Mouse (Mus musculus) neural tube, embryonic 14.5 days (tissue): ENCODE data around the gene S1pr3. TPM values are rescaled to one million over a fixed set of nuclear protein-coding genes. Genes with fewer than 3 reads are reported as not detected.

Experiments
- ATAC-seq: fragments of 200-750 bp; cut with Nextera tagmentation; 2 replicates; pipeline ENCODE4 v1.8.0; 2017; ENCODE audit warnings: low read depth, mild to moderate bottlenecking, moderate TSS enrichment, moderate library complexity
- H3K27ac ChIP-seq: fragments of 300-500 bp; sonication (generic); 2 replicates; pipeline ENCODE4 v1.5.1; 2014; ENCODE audit warnings: low read depth, mild to moderate bottlenecking, control low read depth, low read length, moderate library complexity, mixed read lengths
- H3K27me3 ChIP-seq: fragments of 300-500 bp; sonication (generic); 2 replicates; pipeline ENCODE4 v1.6.1; 2014; ENCODE audit warnings: low read length; ENCODE audit not compliant: control insufficient read depth, insufficient read depth
- H3K36me3 ChIP-seq: fragments of 300-500 bp; sonication (generic); 2 replicates; pipeline ENCODE4 v1.6.1; 2014; ENCODE audit warnings: low read length, mixed read lengths; ENCODE audit not compliant: control insufficient read depth, insufficient read depth
- H3K4me1 ChIP-seq: fragments of 300-500 bp; sonication (generic); 2 replicates; pipeline ENCODE4 v1.6.1; 2014; ENCODE audit warnings: low read length; ENCODE audit not compliant: control insufficient read depth, insufficient read depth
- H3K4me2 ChIP-seq: fragments of 300-500 bp; sonication (generic); 2 replicates; pipeline ENCODE4 v1.6.1; 2014; ENCODE audit warnings: mild to moderate bottlenecking, low read depth, low read length, control low read depth
- H3K4me3 ChIP-seq: fragments of 300-500 bp; sonication (generic); 2 replicates; pipeline ENCODE4 v1.5.1; 2014; ENCODE audit warnings: low read depth, low read length, control low read depth, mixed read lengths
- H3K9ac ChIP-seq: fragments of 300-500 bp; sonication (generic); replicated peaks from 2 replicates; pipeline ENCODE4 v1.6.1; 2014; ENCODE audit warnings: low read depth, mild to moderate bottlenecking, control low read depth, low read length, mixed read lengths
- H3K9me3 ChIP-seq: fragments of 300-500 bp; sonication (generic); 2 replicates; pipeline ENCODE4 v1.6.1; 2016; ENCODE audit warnings: low read length; ENCODE audit not compliant: control insufficient read depth
- WGBS: fragments of 180-500 bp; shearing (Covaris S2); extraction: QIAGEN DNeasy Blood & Tissue Kit; methylation state at CpG from one replicate; pipeline ENCODE4 v1.1.7; 2014; 5-methylcytosine and 5-hydroxymethylcytosine counted together
- polyA plus RNA-seq: library from polyadenylated mRNA; unstranded; fragments of >200 nt; fragmentation: Nextera tagmentation; extraction: Ambion mirVana; gene quantifications from 2 replicates; pipeline ENCODE4 v1.2.1, GENCODE M21; 2014

The S1pr3 gene
- polyA plus RNA-seq, 1 experiment from 2014 or later: 5.9 TPM

- 26% methylated on average over 4 of the region's 4 CpGs for WGBS
- ATAC-seq: no peak; the same call in 1 of the 2 replicates
- no peaks in the 10 kb centered on the region for H3K36me3 ChIP-seq
- no peak overlapping the region for H3K27ac ChIP-seq
- H3K4me2 ChIP-seq: no peak overlapping the region
- H3K27me3 ChIP-seq: no peaks in the 10 kb centered on the region
- H3K9me3 ChIP-seq: no peaks in the 10 kb centered on the region
- no peak overlapping the region for H3K9ac ChIP-seq
- H3K4me3 ChIP-seq: no peak overlapping the region
- peaks cover 3% of the 10 kb centered on the region; the same call in 1 of the 2 replicates for H3K4me1 ChIP-seq
These were observed 30.3 kb upstream of the S1pr3 start for GRCm38 (mm10) chr13:51378126-51378525.

- H3K9ac ChIP-seq: no peak overlapping the region
- peaks cover 3% of the 10 kb centered on the region; the same call in 1 of the 2 replicates for H3K4me1 ChIP-seq
- no peaks in the 10 kb centered on the region for H3K27me3 ChIP-seq
- H3K36me3 ChIP-seq: no peaks in the 10 kb centered on the region
- no peak for ATAC-seq
- H3K4me3 ChIP-seq: no peak overlapping the region
- no peak overlapping the region for H3K4me2 ChIP-seq
- 27% methylated on average over 6 of the region's 6 CpGs for WGBS
- H3K27ac ChIP-seq: no peak overlapping the region
- no peaks in the 10 kb centered on the region for H3K9me3 ChIP-seq
These were observed 28.8 kb upstream of the S1pr3 start for GRCm38 (mm10) chr13:51379596-51379995.

- Histone ChIP-seq H3K27ac (no peak overlapping the region), H3K4me3 (no peak overlapping the region), H3K4me2 (no peak overlapping the region), H3K4me1 (peaks cover 3% of the 10 kb centered on the region; the same call in 1 of the 2 replicates), H3K9ac (no peak overlapping the region), H3K9me3 (no peaks in the 10 kb centered on the region), H3K36me3 (no peaks in the 10 kb centered on the region), H3K27me3 (no peaks in the 10 kb centered on the region)
- no peak for ATAC-seq
- WGBS: 91% methylated on average over 6 of the region's 6 CpGs
These were observed 26.9 kb upstream of the S1pr3 start for GRCm38 (mm10) chr13:51381498-51381897.

DNA sequence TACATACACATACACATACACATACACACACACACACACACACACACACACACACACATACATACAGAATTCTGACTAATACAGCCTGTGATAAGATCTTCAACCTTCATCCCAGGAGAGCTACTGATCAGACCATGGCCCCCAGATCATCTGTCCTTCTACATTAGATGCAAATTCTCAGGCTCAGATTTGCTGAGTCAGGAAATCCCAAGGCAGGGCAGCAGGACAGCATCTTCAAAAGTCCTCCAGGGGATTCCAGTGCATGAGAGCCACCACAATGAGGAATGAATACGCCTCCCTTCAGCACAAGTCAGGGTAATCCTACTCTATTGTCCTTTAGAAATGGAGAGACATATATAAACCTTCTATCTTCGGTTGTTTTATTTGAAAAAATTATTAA is 23.5 kb upstream of the S1pr3 start:
- H3K9ac ChIP-seq: no peak overlapping the region
- no peak overlapping the region for H3K4me3 ChIP-seq
- H3K9me3 ChIP-seq: no peaks in the 10 kb centered on the region
- no peaks in the 10 kb centered on the region for H3K27me3 ChIP-seq
- no peaks in the 10 kb centered on the region for H3K36me3 ChIP-seq
- no peak for ATAC-seq
- no peak overlapping the region for H3K4me2 ChIP-seq
- no peak overlapping the region for H3K27ac ChIP-seq
- WGBS: 78% methylated on average over 2 of the region's 2 CpGs
- H3K4me1 ChIP-seq: no peaks in the 10 kb centered on the region

DNA sequence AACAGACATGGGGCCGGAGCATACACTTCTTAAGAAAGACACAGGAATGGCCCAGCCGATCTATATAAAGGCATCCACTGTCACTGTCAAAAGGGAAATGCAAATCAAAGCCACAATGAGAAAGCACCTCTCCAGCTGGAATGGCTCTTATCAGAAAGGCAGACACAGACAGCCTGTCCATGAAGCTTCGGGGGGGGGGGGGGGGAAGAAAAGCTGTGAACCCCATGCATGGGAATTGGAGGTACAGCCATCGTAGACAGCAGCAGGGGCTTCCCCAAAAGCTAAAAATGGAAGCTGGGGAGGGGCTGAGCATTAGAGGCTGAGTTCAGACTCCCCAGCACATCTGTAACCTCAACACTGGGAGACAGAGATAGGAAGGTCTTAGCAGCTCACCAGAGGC is 20.5 kb upstream of the S1pr3 start:
- Histone ChIP-seq H3K4me1 (no peaks in the 10 kb centered on the region), H3K4me3 (no peak overlapping the region), H3K9ac (no peak overlapping the region), H3K27me3 (no peaks in the 10 kb centered on the region), H3K4me2 (no peak overlapping the region), H3K9me3 (no peaks in the 10 kb centered on the region), H3K27ac (no peak overlapping the region), H3K36me3 (no peaks in the 10 kb centered on the region)
- WGBS: 58% methylated on average over 4 of the region's 4 CpGs
- no peak for ATAC-seq

- no peak for ATAC-seq
- H3K4me1 ChIP-seq: no peaks in the 10 kb centered on the region
- H3K4me2 ChIP-seq: no peak overlapping the region
- no peak overlapping the region for H3K27ac ChIP-seq
- WGBS: 78% methylated on average over 4 of the region's 4 CpGs
- H3K27me3 ChIP-seq: no peaks in the 10 kb centered on the region
- no peaks in the 10 kb centered on the region; the same call in 1 of the 2 replicates for H3K9me3 ChIP-seq
- no peak overlapping the region for H3K4me3 ChIP-seq
- H3K9ac ChIP-seq: no peak overlapping the region
- H3K36me3 ChIP-seq: no peaks in the 10 kb centered on the region
These were observed 18.0 kb upstream of the S1pr3 start for GRCm38 (mm10) chr13:51390398-51390797.

- no peak for ATAC-seq
- no peak overlapping the region for H3K4me2 ChIP-seq
- 86% methylated on average over 6 of the region's 6 CpGs for WGBS
These were observed 17.0 kb upstream of the S1pr3 start for GRCm38 (mm10) chr13:51391359-51391916.

GRCm38 (mm10) chr13:51392256-51392655 is 16.2 kb upstream of the S1pr3 start:
- Histone ChIP-seq H3K9ac (no peak overlapping the region), H3K9me3 (no peaks in the 10 kb centered on the region; the same call in 1 of the 2 replicates), H3K4me3 (no peak overlapping the region), H3K4me1 (no peaks in the 10 kb centered on the region), H3K27ac (no peak overlapping the region), H3K4me2 (no peak overlapping the region), H3K36me3 (no peaks in the 10 kb centered on the region), H3K27me3 (no peaks in the 10 kb centered on the region)
- no peak for ATAC-seq
- WGBS: 33% methylated on average over 1 of the region's 1 CpGs

More at GRCm38 (mm10) chr13:51391359-51391916, 17.0 kb upstream of the S1pr3 start:
- Histone ChIP-seq H3K27ac (no peak overlapping the region), H3K36me3 (no peaks in the 10 kb centered on the region), H3K9ac (no peak overlapping the region), H3K27me3 (no peaks in the 10 kb centered on the region), H3K4me3 (no peak overlapping the region), H3K4me1 (no peaks in the 10 kb centered on the region), H3K9me3 (no peaks in the 10 kb centered on the region; the same call in 1 of the 2 replicates)

DNA sequence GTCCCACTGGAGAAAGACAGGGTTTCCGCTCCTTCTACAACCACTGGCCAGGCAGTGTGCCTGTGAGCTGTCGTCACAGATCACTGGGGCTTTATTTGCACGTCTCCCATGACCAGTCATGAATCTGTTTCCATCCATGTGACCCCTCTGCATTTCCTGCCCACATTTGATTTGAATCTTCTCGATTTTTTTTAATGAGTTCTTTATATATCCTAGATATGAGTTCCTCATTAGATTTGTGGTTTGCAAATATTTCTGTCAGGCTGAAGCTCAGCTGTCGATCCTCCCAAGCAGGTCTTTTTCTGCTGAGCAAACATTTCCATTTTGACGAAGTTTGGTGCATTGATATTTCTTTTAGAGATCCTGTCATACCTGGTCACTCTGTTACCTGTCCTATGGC is 10.6 kb upstream of the S1pr3 start:
- H3K36me3 ChIP-seq: no peaks in the 10 kb centered on the region
- H3K27ac ChIP-seq: no peak overlapping the region
- H3K9me3 ChIP-seq: no peaks in the 10 kb centered on the region; the same call in 1 of the 2 replicates
- WGBS: 86% methylated on average over 6 of the region's 6 CpGs
- no peaks in the 10 kb centered on the region for H3K27me3 ChIP-seq
- H3K4me3 ChIP-seq: no peak overlapping the region
- H3K9ac ChIP-seq: no peak overlapping the region
- ATAC-seq: no peak
- no peak overlapping the region for H3K4me2 ChIP-seq
- peaks cover 3% of the 10 kb centered on the region; the same call in 1 of the 2 replicates for H3K4me1 ChIP-seq
